ENCODE assay signal across 16 mouse cellular contexts in the genomic region with DNA sequence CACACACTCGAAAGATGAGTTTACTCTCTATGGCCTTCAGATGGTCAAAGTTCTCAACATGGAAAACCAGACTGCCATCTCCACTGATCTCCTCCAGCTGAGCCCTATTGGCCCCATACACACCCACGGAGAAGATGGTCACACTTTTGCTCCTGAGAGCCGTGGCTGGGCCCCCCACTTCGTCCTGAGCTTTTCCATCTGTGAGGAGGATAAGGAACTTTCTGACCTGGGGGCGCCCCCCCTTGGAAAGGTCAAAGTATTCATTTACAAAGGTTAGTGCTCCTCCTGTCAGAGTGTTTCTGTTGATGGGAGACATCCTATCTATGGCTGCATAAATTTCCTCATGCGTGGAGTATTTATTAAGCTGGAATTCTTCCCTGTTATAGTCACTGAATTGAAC. TPM values are rescaled to one million over a fixed set of nuclear protein-coding genes. Genes with fewer than 3 reads are reported as not detected.
"Had no signal": no experiment of that assay in that cellular context is flagged by ENCODE, and none has a peak within 500 bp of the region (broad histone marks: within the 10 kb centered on the region; RNA-seq: fewer than 3 reads in every experiment).

No protein-coding gene starts in this region.

- H3K27ac ChIP-seq: left cerebral cortex, adult 2 months; liver, embryonic 13.5 days; neural tube, embryonic 12.5 days; stomach, embryonic 15.5 days had no signal

- DNase-seq: layer of hippocampus, postnatal 36 days; liver, embryonic 13.5 days; lung, adult 2 months; lung, postnatal 14 days; lung, postnatal 4 days; midbrain, embryonic 14.5 days; retina, postnatal 1 day; right cerebral cortex, postnatal 25 days; thymus, postnatal 25 days had no signal

- H3K4me1 ChIP-seq: liver, embryonic 13.5 days; neural tube, embryonic 12.5 days; stomach, embryonic 15.5 days had no signal

- H3K4me2 ChIP-seq: liver, embryonic 13.5 days; midbrain, embryonic 11.5 days; neural tube, embryonic 12.5 days; stomach, embryonic 15.5 days had no signal

- H3K36me3 ChIP-seq: liver, embryonic 13.5 days; neural tube, embryonic 12.5 days; stomach, embryonic 15.5 days had no signal

- H3K9ac ChIP-seq: liver, embryonic 13.5 days; neural tube, embryonic 12.5 days; stomach, embryonic 15.5 days had no signal

- H3K27me3 ChIP-seq: liver, embryonic 13.5 days; neural tube, embryonic 12.5 days; stomach, embryonic 15.5 days had no signal

- ATAC-seq: intestine, postnatal 0 days had no signal

- H3K9me3 ChIP-seq: liver, embryonic 13.5 days; neural tube, embryonic 12.5 days; stomach, embryonic 15.5 days had no signal

- H3K4me3 ChIP-seq: left cerebral cortex, adult 2 months; liver, embryonic 13.5 days; neural tube, embryonic 12.5 days; stomach, embryonic 15.5 days had no signal

RNA-seq across cellular contexts. Expression of gene Col6a5, which starts 26.6 kb away (rescaled TPM):
- total RNA-seq: megakaryocyte progenitor cell, adult 5-6 weeks; megakaryocyte-erythroid progenitor cell, adult 5-6 weeks had no signal
